Mouse (Mus musculus) kidney, adult 9 months (tissue): Measurements from ENCODE around the gene Gapdh.

Source experiments
- DNase-seq: peaks from one replicate; pipeline ENCODE4 v3.0.0; 2022

Gapdh gene

GRCm38 (mm10) chr6:125148251-125148925, 17.9 kb downstream of the Gapdh start:
- peak; percentile 52 for DNase-seq

- no peak for DNase-seq
Observed at GRCm38 (mm10) chr6:125147329-125147728, 18.9 kb downstream of the Gapdh start.

GRCm38 (mm10) chr6:125146797-125147196, 19.5 kb downstream of the Gapdh start:
- DNase-seq, result peak; percentile 49

- no peak for DNase-seq
Observed at GRCm38 (mm10) chr6:125146148-125146547, 20.1 kb downstream of the Gapdh start.

- DNase-seq, result no peak
Observed at GRCm38 (mm10) chr6:125145479-125145951, 20.8 kb downstream of the Gapdh start.

GRCm38 (mm10) chr6:125145001-125145400, 21.3 kb downstream of the Gapdh start, which contains the start of gene Iffo1:
Gene Iffo1, plus strand, starts transcription at chr6:125145241.
- DNase-seq, result peak; percentile 96

- peak; percentile 60 for DNase-seq
Observed at GRCm38 (mm10) chr6:125143904-125144303, 22.4 kb downstream of the Gapdh start.

GRCm38 (mm10) chr6:125143128-125143527, 23.1 kb downstream of the Gapdh start:
- DNase-seq, result no peak

GRCm38 (mm10) chr6:125142436-125142835, 23.8 kb downstream of the Gapdh start:
- no peak for DNase-seq

GRCm38 (mm10) chr6:125139747-125140146, 26.5 kb downstream of the Gapdh start:
- DNase-seq, result no peak

- DNase-seq, result peak; percentile 42
Observed at GRCm38 (mm10) chr6:125137002-125137671, 29.1 kb downstream of the Gapdh start.

GRCm38 (mm10) chr6:125132470-125132869, 33.8 kb downstream of the Gapdh start:
- DNase-seq, result no peak

- DNase-seq, result peak; percentile 90
Observed at GRCm38 (mm10) chr6:125131302-125132156, 34.7 kb downstream of the Gapdh start, which contains the start of gene Nop2. Gene Nop2, plus strand, starts transcription at chr6:125131909.

- no peak for DNase-seq
Observed at GRCm38 (mm10) chr6:125129710-125130402, 36.4 kb downstream of the Gapdh start.

GRCm38 (mm10) chr6:125128724-125129123, 37.5 kb downstream of the Gapdh start:
- DNase-seq, result no peak

- DNase-seq, result peak; percentile 74
Observed at GRCm38 (mm10) chr6:125119387-125119786, 46.9 kb downstream of the Gapdh start.

- no peak for DNase-seq
Observed at GRCm38 (mm10) chr6:125112553-125112952, 53.7 kb downstream of the Gapdh start.
